Mouse (Mus musculus) gastrocnemius, adult 8-10 months (tissue): ENCODE results near the gene Mipol1. TPM values are rescaled to one million over a fixed set of nuclear protein-coding genes. Genes with fewer than 3 reads are reported as not detected.
"Not testable (repeated sequence)": the region's sequence is repeated elsewhere in the genome, so short reads cannot be mapped to it uniquely, and the experiment has no call there.

Experiments used
- DNase-seq, 2 experiments: peaks; one replicate each; pipeline ENCODE4 v3.0.0; 2022; ENCODE audit warnings: low spot score in 2 of 2
- total RNA-seq, 4 experiments: library from RNA; stranded (reverse); gene quantifications; 2 replicates each; pipeline ENCODE4 v1.2.4; 2022

The Mipol1 gene
- total RNA-seq, 4 experiments from 2014 or later, result 2.5 to 3.8 (median 3.1) TPM

DNA sequence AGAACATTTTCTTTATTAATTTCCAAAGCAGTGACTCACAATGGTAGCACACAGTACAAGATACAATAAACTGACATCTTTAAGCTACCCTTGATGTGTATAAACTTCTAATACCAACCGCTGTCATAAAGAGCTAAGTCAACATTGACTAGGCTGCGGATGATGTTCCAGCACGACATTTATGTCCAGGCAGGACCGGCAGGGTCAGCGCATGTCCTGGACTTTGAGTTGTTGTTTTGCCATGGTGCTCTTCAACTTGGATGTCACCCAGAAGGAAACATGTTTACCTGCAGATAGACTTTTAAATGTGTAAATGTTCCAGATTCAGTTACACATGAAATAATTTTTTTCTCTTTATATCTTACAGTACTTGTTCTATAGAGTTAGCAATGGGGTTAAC is 194.7 kb downstream of the Mipol1 start:
- DNase-seq, result no peak

DNA sequence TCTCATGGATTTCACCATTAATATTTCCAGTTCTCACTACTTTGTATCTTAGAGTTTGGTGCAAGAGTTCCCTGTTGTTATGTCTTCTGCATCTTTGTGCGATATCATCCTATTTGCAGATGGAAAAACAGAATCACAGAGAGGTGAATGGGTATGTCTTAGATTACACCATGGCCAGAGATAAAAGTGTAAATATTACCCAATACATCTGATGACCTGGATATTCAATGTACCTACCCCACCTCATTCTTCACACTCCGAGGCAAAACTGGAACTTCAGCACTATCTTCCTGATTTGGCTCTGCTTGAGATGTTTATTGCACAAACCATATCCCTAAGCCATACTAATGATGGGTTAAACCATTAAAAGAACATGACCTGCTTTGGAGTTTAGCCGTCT is 198.0 kb downstream of the Mipol1 start:
- DNase-seq, result no peak

GRCm38 (mm10) chr12:57428767-57429166 is 198.5 kb downstream of the Mipol1 start:
- no peak for DNase-seq

- DNase-seq, result not testable (repeated sequence)
These were observed 206.9 kb downstream of the Mipol1 start for GRCm38 (mm10) chr12:57436939-57437659.

- DNase-seq, result no peak
These were observed 214.2 kb downstream of the Mipol1 start for GRCm38 (mm10) chr12:57444281-57444903.

GRCm38 (mm10) chr12:57447331-57447730 is 217.1 kb downstream of the Mipol1 start:
- no peak for DNase-seq

DNA sequence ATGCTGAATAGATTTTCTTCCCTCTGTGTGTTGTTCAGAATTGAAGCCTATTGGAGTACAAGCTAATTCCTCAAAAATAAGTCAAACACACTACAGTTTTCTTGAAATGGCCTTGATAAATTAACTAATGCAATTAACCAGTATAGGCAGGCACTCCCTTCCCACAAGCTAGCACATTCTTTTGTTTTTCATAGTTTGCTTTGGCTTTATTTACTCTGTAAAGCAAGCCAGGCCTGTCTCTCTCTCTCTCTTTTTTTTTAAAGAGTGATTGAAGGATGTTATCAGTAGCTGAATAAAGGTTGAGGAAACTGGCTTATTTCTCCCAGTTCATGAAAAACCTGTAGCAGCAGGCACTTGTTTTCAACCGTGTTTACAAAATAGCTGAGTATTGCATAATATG is 219.1 kb downstream of the Mipol1 start:
- no peak for DNase-seq

GRCm38 (mm10) chr12:57450017-57450583 is 219.9 kb downstream of the Mipol1 start:
- no peak for DNase-seq

GRCm38 (mm10) chr12:57456911-57457310 is 226.7 kb downstream of the Mipol1 start:
- no peak for DNase-seq

- DNase-seq, result no peak
These were observed 227.1 kb downstream of the Mipol1 start for GRCm38 (mm10) chr12:57457339-57457738.

GRCm38 (mm10) chr12:57464520-57465334 is 234.5 kb downstream of the Mipol1 start:
- no peak for DNase-seq

- no peak for DNase-seq
These were observed 241.6 kb downstream of the Mipol1 start for GRCm38 (mm10) chr12:57471786-57472185.

- DNase-seq, result no peak
These were observed 246.6 kb downstream of the Mipol1 start for GRCm38 (mm10) chr12:57476876-57477275.

- no peak for DNase-seq
These were observed 251.6 kb downstream of the Mipol1 start for GRCm38 (mm10) chr12:57481823-57482222.

DNA sequence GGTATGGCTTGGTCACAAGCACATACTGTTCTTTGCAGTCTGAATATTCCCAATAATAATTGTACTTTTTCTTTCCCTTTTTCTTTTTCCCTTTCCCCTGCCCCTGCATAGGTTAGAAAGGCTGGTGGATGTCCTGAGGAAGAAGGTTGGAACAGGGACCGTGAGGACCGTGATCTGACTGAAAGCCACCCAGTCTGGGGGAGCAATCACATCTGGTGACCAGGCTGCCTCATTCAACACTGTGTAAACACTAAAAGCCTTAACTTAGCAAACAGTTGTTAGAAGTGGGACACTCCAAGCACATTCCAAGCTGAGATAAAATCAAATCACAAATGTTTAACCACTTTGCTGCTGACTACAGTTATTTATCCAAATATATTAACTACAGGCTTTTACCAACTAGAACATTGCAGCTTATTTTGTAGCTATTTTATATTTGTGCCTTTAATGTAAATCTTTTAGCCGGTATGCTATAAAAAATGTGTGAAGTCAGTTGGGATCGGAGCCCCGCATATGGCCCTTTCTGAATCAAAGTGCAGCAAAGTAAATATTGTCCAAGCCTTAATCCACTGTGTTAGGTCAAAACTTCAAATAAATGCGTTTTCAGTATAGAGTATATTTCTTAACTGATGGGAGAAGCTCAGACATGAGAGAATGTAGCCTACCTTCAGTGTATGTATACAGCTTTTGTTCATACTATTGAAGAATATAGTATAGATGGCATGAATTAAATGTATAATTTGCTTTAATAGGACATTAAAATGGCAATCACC is 266.3 kb downstream of the Mipol1 start:
- DNase-seq, result no peak

DNA sequence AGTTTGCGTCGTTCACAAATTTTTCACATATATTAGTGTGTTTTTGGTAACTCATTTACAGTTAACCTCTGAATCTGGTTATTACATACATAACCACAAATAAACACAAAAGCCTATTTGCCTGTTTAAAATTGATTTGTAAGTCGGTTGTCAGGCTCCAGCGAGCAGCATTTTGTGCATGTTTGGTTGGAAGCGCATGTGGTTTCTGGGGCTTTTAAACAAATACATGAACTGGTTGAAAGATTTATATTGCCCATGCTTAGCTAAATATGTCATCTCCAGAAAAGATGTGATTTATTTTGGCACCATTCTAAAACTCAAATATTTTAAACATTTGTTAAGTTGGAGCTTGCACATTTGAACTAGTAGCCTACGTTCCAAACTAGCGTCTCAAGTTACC is 270.0 kb downstream of the Mipol1 start:
- DNase-seq, result no peak

DNA sequence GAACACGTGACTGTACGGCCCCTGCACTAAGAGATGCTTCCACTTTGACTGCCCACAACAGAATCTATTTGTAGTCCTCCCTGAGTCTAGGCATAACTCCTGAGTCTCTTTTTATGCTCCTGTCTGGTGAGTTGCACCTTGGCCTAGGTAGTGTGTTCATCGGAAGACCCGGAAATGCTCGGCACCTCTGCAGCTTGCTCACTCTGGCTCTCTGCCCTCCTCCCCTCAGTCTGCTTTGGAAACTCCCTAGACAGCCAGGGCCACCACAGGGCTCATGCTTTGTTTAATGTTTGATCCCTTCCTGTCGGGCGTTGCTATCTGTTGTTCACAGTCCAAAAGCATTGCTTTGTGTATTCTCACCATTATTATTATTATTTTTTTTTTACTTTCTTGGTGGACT is 275.1 kb downstream of the Mipol1 start:
- DNase-seq, result no peak

GRCm38 (mm10) chr12:57508938-57509337 is 278.7 kb downstream of the Mipol1 start:
- no peak for DNase-seq

GRCm38 (mm10) chr12:57509726-57510125 is 279.5 kb downstream of the Mipol1 start:
- DNase-seq, result no peak

DNA sequence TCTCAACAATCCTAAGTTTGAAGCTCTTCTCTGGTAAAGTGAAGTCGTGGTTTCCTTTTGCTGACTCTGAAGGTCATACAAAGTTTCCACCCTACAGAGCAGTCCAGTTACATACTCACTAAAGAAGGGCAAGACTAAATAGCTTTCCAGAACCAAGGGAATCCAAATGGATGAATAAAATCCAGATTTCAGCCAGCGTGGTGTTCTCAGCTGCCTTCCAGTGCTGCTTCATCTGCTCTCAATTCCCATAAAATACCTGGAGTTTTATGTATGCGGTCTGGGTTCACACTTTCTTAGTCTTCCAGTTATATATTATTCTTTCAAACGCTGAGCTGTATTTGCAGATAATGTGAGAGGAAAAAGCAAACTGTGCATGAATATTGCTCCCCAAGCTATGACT is 280.9 kb downstream of the Mipol1 start:
- no peak for DNase-seq

DNA sequence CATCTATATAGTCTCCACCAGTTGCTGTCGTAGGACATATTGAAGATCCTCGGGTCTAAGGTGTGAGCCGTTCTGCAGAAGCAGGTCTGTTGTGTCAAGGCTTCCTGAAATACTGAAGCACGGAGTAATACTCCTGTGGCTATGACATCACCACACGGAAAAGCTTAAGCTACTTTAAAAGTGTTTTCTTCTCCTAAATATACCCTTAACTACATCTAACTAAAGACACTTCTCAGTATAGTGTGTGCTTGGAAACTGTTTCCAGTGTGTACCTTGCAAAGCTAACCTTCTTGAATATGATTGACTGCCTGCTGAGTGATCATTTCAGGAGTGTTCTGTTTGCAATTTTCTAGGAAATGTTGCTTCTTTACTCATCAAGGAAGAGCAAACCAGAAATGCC is 281.3 kb downstream of the Mipol1 start:
- DNase-seq, result no peak
